Mouse (Mus musculus) lung, postnatal 0 days (tissue): ENCODE data around the gene Islr2. TPM values are rescaled to one million over a fixed set of nuclear protein-coding genes. Genes with fewer than 3 reads are reported as not detected.

Experiments used
- ATAC-seq: fragments of 200-750 bp; cut with Nextera tagmentation; 2 replicates; pipeline ENCODE4 v1.8.0; 2017; ENCODE audit warnings: moderate library complexity
- DNase-seq: peaks from one replicate; pipeline ENCODE4 v3.0.0-alpha.2; 2016; ENCODE audit warnings: low spot score
- H3K27ac ChIP-seq: fragments of 300-500 bp; sonication (generic); 2 replicates; pipeline ENCODE4 v1.5.1; 2014; ENCODE audit warnings: antibody characterized with exemption, mild to moderate bottlenecking, low read length, mixed read lengths
- H3K27me3 ChIP-seq: fragments of 300-500 bp; sonication (generic); replicated peaks from 2 replicates; pipeline ENCODE4 v1.6.1; 2014; ENCODE audit warnings: low read length, mixed read lengths; ENCODE audit not compliant: insufficient read depth
- H3K36me3 ChIP-seq: fragments of 300-500 bp; sonication (generic); 2 replicates; pipeline ENCODE4 v1.6.1; 2014; ENCODE audit warnings: low read length, mixed read lengths; ENCODE audit not compliant: insufficient read depth
- H3K4me1 ChIP-seq: fragments of 300-500 bp; sonication (generic); 2 replicates; pipeline ENCODE4 v1.6.1; 2014; ENCODE audit warnings: antibody characterized with exemption, low read depth, low read length, mixed read lengths; ENCODE audit not compliant: insufficient read depth
- H3K4me2 ChIP-seq: fragments of 300-500 bp; sonication (generic); replicated peaks from 2 replicates; pipeline ENCODE4 v1.6.1; 2014; ENCODE audit warnings: low read depth, mild to moderate bottlenecking, low read length, moderate library complexity, mixed read lengths
- H3K4me3 ChIP-seq: fragments of 300-500 bp; sonication (generic); 2 replicates; pipeline ENCODE4 v1.5.1; 2014; ENCODE audit warnings: low read depth, low read length
- H3K9ac ChIP-seq: fragments of 300-500 bp; sonication (generic); replicated peaks from 2 replicates; pipeline ENCODE4 v1.6.1; 2014; ENCODE audit warnings: low read depth, mild to moderate bottlenecking
- H3K9me3 ChIP-seq: fragments of 300-500 bp; sonication (generic); 2 replicates; pipeline ENCODE4 v1.6.1; 2016; ENCODE audit warnings: low read length, mixed read lengths
- CTCF ChIP-seq: IDR thresholded peaks from 2 replicates; pipeline ENCODE4 v1.5.1; 2016; ENCODE audit warnings: antibody characterized with exemption, mild to moderate bottlenecking
- EP300 ChIP-seq: IDR thresholded peaks from 2 replicates; pipeline ENCODE4 v1.6.1; 2016; ENCODE audit warnings: antibody characterized with exemption, mild to moderate bottlenecking, control low read depth
- WGBS: fragments of 180-500 bp; shearing (Covaris S2); extraction: QIAGEN DNeasy Blood & Tissue Kit; methylation state at CpG from one replicate; pipeline ENCODE4 v1.1.7; 2014; 5-methylcytosine and 5-hydroxymethylcytosine counted together
- polyA plus RNA-seq: library from polyadenylated mRNA; unstranded; fragments of >200 nt; fragmentation: Nextera tagmentation; extraction: Ambion mirVana; gene quantifications from 2 replicates; pipeline ENCODE4 v1.2.1, GENCODE M21; 2015

Gene Islr2
- polyA plus RNA-seq, 1 experiment from 2014 or later = not detected

DNA sequence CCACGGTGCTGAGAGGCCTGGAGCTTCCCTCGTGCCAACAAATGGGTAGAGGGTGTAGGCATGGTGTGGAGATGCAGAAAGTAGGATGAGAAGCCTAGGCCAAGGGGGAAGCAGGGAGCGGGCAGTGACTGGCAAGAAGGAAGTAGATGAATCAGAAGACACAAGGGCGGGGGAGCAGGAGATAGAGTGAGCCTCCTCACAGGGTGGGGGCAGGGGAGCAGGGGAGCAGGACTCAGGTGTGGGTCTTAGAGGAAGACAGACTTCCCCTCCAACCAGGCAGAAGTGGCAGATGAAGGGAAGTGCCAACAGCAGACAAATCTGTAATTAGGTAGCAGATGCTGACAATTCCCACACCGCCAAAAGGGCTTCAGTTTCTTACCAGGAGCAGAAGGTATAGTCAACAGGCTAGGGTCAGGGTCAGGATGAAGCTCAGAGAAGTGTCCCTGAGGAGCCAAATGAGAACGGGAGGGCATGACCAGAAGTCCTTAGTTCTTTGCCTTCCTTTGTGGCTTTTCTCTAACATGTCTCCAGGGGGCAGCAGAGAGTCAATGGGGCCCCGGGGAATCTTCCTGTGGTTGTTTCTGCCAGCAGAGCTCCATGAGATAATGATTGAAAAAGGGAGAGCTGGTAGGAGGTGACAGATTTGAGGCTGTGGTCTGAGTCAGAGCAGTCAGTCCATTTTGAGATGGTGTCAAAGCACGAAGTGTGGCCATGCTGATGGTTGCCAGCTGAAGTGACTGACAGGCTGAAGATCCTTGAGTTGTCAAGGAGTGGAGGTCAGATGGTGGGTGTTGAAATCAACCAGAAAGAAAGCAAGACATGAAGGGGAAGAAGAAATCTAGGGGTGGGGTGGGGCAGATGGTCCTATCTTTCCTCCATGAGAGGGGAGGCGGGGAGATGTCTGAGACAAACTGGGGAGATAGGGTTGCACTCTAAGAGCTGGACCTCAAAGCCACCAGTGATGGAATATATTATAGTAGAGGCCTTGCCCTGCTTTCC is 22.1 kb upstream of the Islr2 start:
- H3K36me3 ChIP-seq = peaks cover 33% of the 10 kb centered on the region
- no peak for ATAC-seq
- WGBS = 64% methylated on average over 9 of the region's 9 CpGs
- H3K27me3 ChIP-seq = no peaks in the 10 kb centered on the region
- no peak overlapping the region for H3K9ac ChIP-seq
- no peak overlapping the region for H3K4me2 ChIP-seq
- no peak overlapping the region for H3K4me3 ChIP-seq
- no peaks in the 10 kb centered on the region for H3K9me3 ChIP-seq
- no peaks in the 10 kb centered on the region for H3K4me1 ChIP-seq
- no peak overlapping the region for H3K27ac ChIP-seq
- TF ChIP-seq CTCF (peak; percentile 88), EP300 (no peak)
- DNase-seq = peak; percentile 76

- 88% methylated on average over 2 of the region's 2 CpGs for WGBS
- Histone ChIP-seq H3K9ac (no peak overlapping the region), H3K27me3 (no peaks in the 10 kb centered on the region), H3K4me3 (no peak overlapping the region), H3K4me2 (no peak overlapping the region), H3K36me3 (peaks cover 20% of the 10 kb centered on the region), H3K9me3 (no peaks in the 10 kb centered on the region), H3K27ac (no peak overlapping the region), H3K4me1 (no peaks in the 10 kb centered on the region)
- DNase-seq (no peak), ATAC-seq (no peak)
- no peak for TF ChIP-seq EP300
- TF ChIP-seq CTCF = no peak
These were observed 20.2 kb upstream of the Islr2 start for GRCm38 (mm10) chr9:58224356-58224755.

DNA sequence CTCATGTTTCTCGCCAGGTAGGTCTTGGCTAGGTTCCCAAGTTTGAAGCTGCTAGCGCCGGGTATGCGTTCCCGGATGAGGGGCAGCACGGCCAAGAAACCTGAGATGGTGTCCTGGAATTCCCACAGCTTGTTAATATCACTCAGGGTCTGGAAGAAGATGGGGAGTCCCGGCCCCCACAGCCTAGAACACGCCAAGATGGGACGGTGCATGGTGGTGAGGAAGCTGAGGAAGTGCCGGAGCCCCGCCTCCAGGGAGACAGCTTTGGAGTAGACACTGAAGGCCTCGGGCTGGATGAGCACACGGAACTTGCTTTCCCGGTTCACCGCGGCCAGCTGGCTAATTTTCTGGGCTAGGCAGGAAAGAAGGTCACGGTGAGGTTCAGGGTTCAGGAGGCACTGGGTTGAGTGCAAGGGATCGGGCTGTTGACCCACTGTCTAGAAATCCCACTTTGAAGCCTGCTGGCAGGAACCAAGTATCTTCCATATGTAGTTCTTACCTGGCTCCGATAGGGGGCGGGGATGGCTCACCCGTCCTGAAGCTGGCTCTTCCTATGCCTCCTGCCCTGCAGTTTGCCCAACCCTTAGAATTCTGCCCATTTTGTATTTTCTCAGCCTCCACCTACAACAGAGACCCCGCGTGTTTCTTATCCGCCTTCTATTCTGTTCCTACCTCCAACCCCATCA is 16.2 kb upstream of the Islr2 start:
- no peak overlapping the region for H3K4me3 ChIP-seq
- TF ChIP-seq CTCF (peak; percentile 73), EP300 (no peak)
- no peaks in the 10 kb centered on the region for H3K9me3 ChIP-seq
- H3K27ac ChIP-seq = no peak overlapping the region
- no peaks in the 10 kb centered on the region for H3K4me1 ChIP-seq
- DNase-seq = peak; percentile 77
- WGBS = 56% methylated on average over 24 of the region's 24 CpGs
- H3K9ac ChIP-seq = no peak overlapping the region
- no peak overlapping the region for H3K4me2 ChIP-seq
- peaks cover 10% of the 10 kb centered on the region; the same call in 1 of the 2 replicates for H3K36me3 ChIP-seq
- ATAC-seq = no peak
- H3K27me3 ChIP-seq = no peaks in the 10 kb centered on the region

DNA sequence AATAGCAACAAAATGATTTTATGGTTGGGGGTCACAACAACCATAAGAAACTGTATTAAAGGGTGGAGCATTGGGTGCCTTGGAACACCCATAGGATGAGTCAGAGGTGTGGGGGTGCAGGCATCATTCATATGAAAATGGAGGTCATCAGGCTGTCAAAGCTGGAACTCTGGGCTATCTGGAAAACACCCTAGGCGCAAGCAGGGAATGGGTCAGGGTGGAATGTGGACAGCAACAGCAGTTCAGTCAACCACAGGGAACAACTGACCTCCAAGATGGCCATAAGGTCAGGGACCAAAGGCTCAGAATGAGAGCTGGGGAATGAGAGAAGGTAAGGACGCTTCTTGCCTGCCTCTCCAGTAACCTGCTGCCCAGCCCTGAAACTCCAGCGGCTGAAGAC is 14.4 kb upstream of the Islr2 start:
- DNase-seq = no peak
- 90% methylated on average over 3 of the region's 3 CpGs for WGBS
- no peak overlapping the region for H3K27ac ChIP-seq
- no peaks in the 10 kb centered on the region for H3K9me3 ChIP-seq
- no peak overlapping the region for H3K4me2 ChIP-seq
- no peak overlapping the region for H3K9ac ChIP-seq
- H3K27me3 ChIP-seq = no peaks in the 10 kb centered on the region
- H3K4me3 ChIP-seq = no peak overlapping the region
- no peak for TF ChIP-seq EP300
- no peak for TF ChIP-seq CTCF
- peaks cover 10% of the 10 kb centered on the region; the same call in 1 of the 2 replicates for H3K4me1 ChIP-seq
- H3K36me3 ChIP-seq = peaks cover 10% of the 10 kb centered on the region; the same call in 1 of the 2 replicates
- ATAC-seq = no peak

- no peaks in the 10 kb centered on the region for H3K27me3 ChIP-seq
- ATAC-seq (no peak), DNase-seq (no peak)
- no peaks in the 10 kb centered on the region for H3K9me3 ChIP-seq
- H3K27ac ChIP-seq = no peak overlapping the region
- TF ChIP-seq CTCF (peak; percentile 69), EP300 (no peak)
- H3K4me3 ChIP-seq = no peak overlapping the region
- H3K4me1 ChIP-seq = peaks cover 10% of the 10 kb centered on the region; the same call in 1 of the 2 replicates
- H3K36me3 ChIP-seq = peaks cover 2% of the 10 kb centered on the region; the same call in 1 of the 2 replicates
- WGBS = 57% methylated on average over 6 of the region's 6 CpGs
- H3K4me2 ChIP-seq = no peak overlapping the region
- H3K9ac ChIP-seq = no peak overlapping the region
These were observed 12.3 kb upstream of the Islr2 start for GRCm38 (mm10) chr9:58216402-58216801.

DNA sequence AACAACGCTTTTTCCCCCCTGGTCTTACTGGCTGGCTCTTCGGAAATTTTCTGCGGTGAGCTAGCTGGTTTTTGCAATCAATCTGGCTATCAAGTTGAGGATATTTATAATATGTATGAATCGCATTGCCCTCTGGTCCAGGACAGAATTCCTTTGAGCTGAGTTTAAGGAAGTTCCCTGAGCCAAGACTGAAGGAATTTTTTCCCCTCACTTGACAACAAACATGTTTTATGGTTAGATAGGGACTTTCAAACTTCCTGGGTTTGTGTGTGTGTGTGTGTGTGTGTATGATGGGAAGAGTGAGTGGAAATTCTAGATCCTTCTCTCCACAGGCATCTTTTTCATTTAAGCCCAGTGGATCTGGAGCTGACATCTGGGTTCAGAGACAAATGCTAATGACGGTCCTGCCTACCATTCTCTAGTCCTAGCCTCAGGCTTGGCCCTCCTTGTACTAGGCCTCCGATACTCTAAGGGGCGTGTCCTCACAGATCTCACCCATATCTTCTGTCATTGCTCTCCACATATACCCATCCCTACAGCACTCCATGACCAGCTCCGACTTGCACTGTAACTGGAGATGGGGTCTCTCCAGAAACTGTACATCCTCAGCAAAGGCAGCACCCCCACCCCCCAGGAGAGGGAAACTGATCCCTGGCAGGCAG is 10.5 kb upstream of the Islr2 start:
- TF ChIP-seq EP300 = peak; percentile 61; the same call in 1 of the 2 replicates
- no peak for TF ChIP-seq CTCF
- ATAC-seq (peak; percentile 43), DNase-seq (peak; percentile 63)
- no peak overlapping the region for H3K4me2 ChIP-seq
- no peaks in the 10 kb centered on the region for H3K27me3 ChIP-seq
- no peaks in the 10 kb centered on the region for H3K36me3 ChIP-seq
- no peak overlapping the region for H3K27ac ChIP-seq
- WGBS = 38% methylated on average over 8 of the region's 8 CpGs
- H3K4me3 ChIP-seq = no peak overlapping the region
- H3K4me1 ChIP-seq = peaks cover 10% of the 10 kb centered on the region; the same call in 1 of the 2 replicates
- no peaks in the 10 kb centered on the region for H3K9me3 ChIP-seq
- no peak overlapping the region for H3K9ac ChIP-seq
